Mouse (Mus musculus): ENCODE data around the gene Gm3045. TPM values are rescaled to one million over a fixed set of nuclear protein-coding genes. Genes with fewer than 3 reads are reported as not detected.
A peak's percentile ranks its signal among the peaks of the same experiment; 100 is the strongest.

Gene Gm3045
- total and polyA plus RNA-seq, 3 experiments: 0.05 TPM; not detected in 2

GRCm38 (mm10) chr13:56419538-56419937 is 6.9 kb upstream of the Gm3045 start:
- H3K9me3 ChIP-seq (replicated peaks): peaks cover 71% of the 10 kb centered on the region
- no peaks in the 10 kb centered on the region for H3K4me1 ChIP-seq (ENCODE audit: insufficient read depth, low read depth, low read length)
- ATAC-seq (ENCODE audit: extremely low read depth, insufficient number of reproducible peaks, low FRiP score, poor library complexity, severe bottlenecking) (no peak), DNase-seq (ENCODE audit: low spot score) (no peak)
- no peaks in the 10 kb centered on the region for H3K27me3 ChIP-seq (ENCODE audit: insufficient read depth, low read length)
- no peak overlapping the region for H3K4me3 ChIP-seq (ENCODE audit: low read depth, low read length)
- no peaks in the 10 kb centered on the region for H3K36me3 ChIP-seq (replicated peaks)
- TF ChIP-seq CTCF (IDR thresholded peaks at IDR 0.05; ENCODE audit: low read depth, low read length): no peak
- TF ChIP-seq TAL1 (conservative IDR thresholded peaks at IDR 0.05; ENCODE audit: low read depth, low read length): no peak
- no peak for TF ChIP-seq POLR2AphosphoS5 (IDR thresholded peaks at IDR 0.05; ENCODE audit: insufficient replicate concordance, low read depth, low read length)
- no peak for TF ChIP-seq GATA1 (IDR thresholded peaks at IDR 0.05; ENCODE audit: borderline replicate concordance, low read length)
- TF ChIP-seq GATA2 (IDR thresholded peaks at IDR 0.05; ENCODE audit: borderline replicate concordance, low read depth, low read length): no peak

GRCm38 (mm10) chr13:56422072-56422723 is 4.2 kb upstream of the Gm3045 start:
- TF ChIP-seq POLR2AphosphoS5 (IDR thresholded peaks at IDR 0.05; ENCODE audit: insufficient replicate concordance, low read depth, low read length) (no peak), TAL1 (conservative IDR thresholded peaks at IDR 0.05; ENCODE audit: low read depth, low read length) (no peak), CTCF (IDR thresholded peaks at IDR 0.05; ENCODE audit: low read depth, low read length) (no peak), GATA1 (IDR thresholded peaks at IDR 0.05; ENCODE audit: borderline replicate concordance, low read length) (no peak), GATA2 (IDR thresholded peaks at IDR 0.05; ENCODE audit: borderline replicate concordance, low read depth, low read length) (no peak)
- DNase-seq (ENCODE audit: low spot score) (no peak), ATAC-seq (ENCODE audit: extremely low read depth, insufficient number of reproducible peaks, low FRiP score, poor library complexity, severe bottlenecking) (no peak)
- Histone ChIP-seq H3K4me3 (ENCODE audit: low read depth, low read length) (no peak overlapping the region), H3K36me3 (replicated peaks) (no peaks in the 10 kb centered on the region), H3K9me3 (replicated peaks) (peaks cover 77% of the 10 kb centered on the region), H3K4me1 (ENCODE audit: insufficient read depth, low read depth, low read length) (no peaks in the 10 kb centered on the region), H3K27me3 (ENCODE audit: insufficient read depth, low read length) (no peaks in the 10 kb centered on the region)

- no peaks in the 10 kb centered on the region for H3K4me1 ChIP-seq (ENCODE audit: insufficient read depth, low read depth, low read length)
- no peaks in the 10 kb centered on the region for H3K36me3 ChIP-seq (replicated peaks)
- no peaks in the 10 kb centered on the region for H3K27me3 ChIP-seq (ENCODE audit: insufficient read depth, low read length)
- no peak overlapping the region for H3K4me3 ChIP-seq (ENCODE audit: low read depth, low read length)
- no peak for ATAC-seq (ENCODE audit: extremely low read depth, insufficient number of reproducible peaks, low FRiP score, poor library complexity, severe bottlenecking)
- TF ChIP-seq GATA2 (IDR thresholded peaks at IDR 0.05; ENCODE audit: borderline replicate concordance, low read depth, low read length): no peak
- no peak for TF ChIP-seq TAL1 (conservative IDR thresholded peaks at IDR 0.05; ENCODE audit: low read depth, low read length)
- no peak for TF ChIP-seq GATA1 (IDR thresholded peaks at IDR 0.05; ENCODE audit: borderline replicate concordance, low read length)
- TF ChIP-seq POLR2AphosphoS5 (IDR thresholded peaks at IDR 0.05; ENCODE audit: insufficient replicate concordance, low read depth, low read length): no peak
- TF ChIP-seq CTCF (IDR thresholded peaks at IDR 0.05; ENCODE audit: low read depth, low read length): no peak
- peaks cover 81% of the 10 kb centered on the region for H3K9me3 ChIP-seq (replicated peaks)
- no peak for DNase-seq (ENCODE audit: low spot score)
These were observed 463 bp upstream of the Gm3045 start for GRCm38 (mm10) chr13:56425931-56426330.

- H3K4me1 ChIP-seq (ENCODE audit: insufficient read depth, low read depth, low read length): no peaks in the 10 kb centered on the region
- H3K36me3 ChIP-seq (replicated peaks): no peaks in the 10 kb centered on the region
- no peak for ATAC-seq (ENCODE audit: extremely low read depth, insufficient number of reproducible peaks, low FRiP score, poor library complexity, severe bottlenecking)
- H3K4me3 ChIP-seq (ENCODE audit: low read depth, low read length): no peak overlapping the region; the same call in 1 of the 2 replicates
- TF ChIP-seq CTCF (IDR thresholded peaks at IDR 0.05; ENCODE audit: low read depth, low read length): no peak
- H3K27me3 ChIP-seq (ENCODE audit: insufficient read depth, low read length): no peaks in the 10 kb centered on the region
- H3K9me3 ChIP-seq (replicated peaks): peaks cover 85% of the 10 kb centered on the region
- no peak for DNase-seq (ENCODE audit: low spot score)
These were observed 2.5 kb downstream of the Gm3045 start for GRCm38 (mm10) chr13:56428724-56429500.

- Histone ChIP-seq H3K27me3 (ENCODE audit: insufficient read depth, low read length) (no peaks in the 10 kb centered on the region), H3K4me3 (ENCODE audit: low read depth, low read length) (no peak overlapping the region), H3K36me3 (replicated peaks) (no peaks in the 10 kb centered on the region), H3K4me1 (ENCODE audit: insufficient read depth, low read depth, low read length) (no peaks in the 10 kb centered on the region), H3K9me3 (replicated peaks) (peaks cover 94% of the 10 kb centered on the region)
- no peak for DNase-seq (ENCODE audit: low spot score)
- TF ChIP-seq GATA2 (IDR thresholded peaks at IDR 0.05; ENCODE audit: borderline replicate concordance, low read depth, low read length): no peak
- no peak for TF ChIP-seq CTCF (IDR thresholded peaks at IDR 0.05; ENCODE audit: low read depth, low read length)
- TF ChIP-seq GATA1 (IDR thresholded peaks at IDR 0.05; ENCODE audit: borderline replicate concordance, low read length): no peak
- no peak for TF ChIP-seq POLR2AphosphoS5 (IDR thresholded peaks at IDR 0.05; ENCODE audit: insufficient replicate concordance, low read depth, low read length)
- TF ChIP-seq TAL1 (conservative IDR thresholded peaks at IDR 0.05; ENCODE audit: low read depth, low read length): no peak
- ATAC-seq (ENCODE audit: extremely low read depth, insufficient number of reproducible peaks, low FRiP score, poor library complexity, severe bottlenecking): no peak
These were observed 6.1 kb downstream of the Gm3045 start for GRCm38 (mm10) chr13:56432496-56432895.

GRCm38 (mm10) chr13:56433466-56433865 is 7.1 kb downstream of the Gm3045 start:
- H3K27me3 ChIP-seq (ENCODE audit: insufficient read depth, low read length): no peaks in the 10 kb centered on the region
- no peaks in the 10 kb centered on the region for H3K4me1 ChIP-seq (ENCODE audit: insufficient read depth, low read depth, low read length)
- H3K4me3 ChIP-seq (ENCODE audit: low read depth, low read length): peak overlapping the region; percentile 3; the same call in 1 of the 2 replicates
- peaks cover 93% of the 10 kb centered on the region for H3K9me3 ChIP-seq (replicated peaks)
- no peak for TF ChIP-seq POLR2AphosphoS5 (IDR thresholded peaks at IDR 0.05; ENCODE audit: insufficient replicate concordance, low read depth, low read length)
- no peak for TF ChIP-seq GATA2 (IDR thresholded peaks at IDR 0.05; ENCODE audit: borderline replicate concordance, low read depth, low read length)
- TF ChIP-seq GATA1 (IDR thresholded peaks at IDR 0.05; ENCODE audit: borderline replicate concordance, low read length): no peak
- TF ChIP-seq TAL1 (conservative IDR thresholded peaks at IDR 0.05; ENCODE audit: low read depth, low read length): no peak
- no peak for TF ChIP-seq CTCF (IDR thresholded peaks at IDR 0.05; ENCODE audit: low read depth, low read length)
- no peaks in the 10 kb centered on the region for H3K36me3 ChIP-seq (replicated peaks)
- ATAC-seq (ENCODE audit: extremely low read depth, insufficient number of reproducible peaks, low FRiP score, poor library complexity, severe bottlenecking): no peak
- no peak for DNase-seq (ENCODE audit: low spot score)
